Mouse (Mus musculus) embryonic fibroblast, embryonic 13.5 days (primary cell): Measurements from ENCODE around the gene Nupr1.

Experiments used
- CTCF ChIP-seq: IDR thresholded peaks from 2 replicates; pipeline ENCODE4 v1.5.1; 2011; ENCODE audit warnings: mild to moderate bottlenecking, control low read depth, low read length, moderate library complexity, borderline replicate concordance; ENCODE audit not compliant: insufficient read depth
- POLR2A ChIP-seq: IDR thresholded peaks from 2 replicates; pipeline ENCODE4 v1.6.1; 2011; ENCODE audit warnings: low read depth, mild to moderate bottlenecking, control low read depth, low read length, moderate library complexity

- TF ChIP-seq CTCF: no peak
- TF ChIP-seq POLR2A: no peak
Measured at GRCm38 (mm10) chr7:126607064-126607463, 23.6 kb downstream of the Nupr1 start.
